Mouse (Mus musculus): ENCODE data around the gene Gins2. TPM values are rescaled to one million over a fixed set of nuclear protein-coding genes. Genes with fewer than 3 reads are reported as not detected.

The Gins2 gene
- polyA plus RNA-seq, 1 experiment from 2014 or later = 28.6 TPM

GRCm38 (mm10) chr8:120530954-120531656 is 58.0 kb downstream of the Gins2 start:
- no peak for ATAC-seq
- ChIA-PET POLR2A (interaction anchor here (0.6 kb wide), 1 partner anchor 17 kb away, joined by 5 read pairs; no protein-coding TSS in a partner anchor), CTCF (interaction anchor here (1.4 to 1.6 kb wide), 2 partner anchors 18 to 231 kb away, joined by 3 read pairs; no protein-coding TSS in a partner anchor)
- no peak for TF ChIP-seq CTCF (IDR thresholded peaks at IDR 0.05)
- no peaks in the 10 kb centered on the region for H3K27me3 ChIP-seq
- in situ Hi-C loops (cut with MboI; ENCODE audit: low pct_unique_long_range_greater_than_20kb) = no loop called here
- no peak for DNase-seq (ENCODE audit: low read depth, low spot score)

GRCm38 (mm10) chr8:120529226-120529625 is 59.9 kb downstream of the Gins2 start:
- DNase-seq (ENCODE audit: low read depth, low spot score) (no peak), ATAC-seq (no peak)
- H3K27me3 ChIP-seq = no peaks in the 10 kb centered on the region
- in situ Hi-C loops (cut with MboI; ENCODE audit: low pct_unique_long_range_greater_than_20kb) = no loop called here
- POLR2A ChIA-PET = interaction anchor here (0.9 kb wide), 1 partner anchor 24 kb away, joined by 4 read pairs; no protein-coding TSS in a partner anchor
- CTCF ChIA-PET = interaction anchor here (1.5 kb wide), 1 partner anchor 9 kb away, joined by 3 read pairs; no protein-coding TSS in a partner anchor
- TF ChIP-seq CTCF (IDR thresholded peaks at IDR 0.05) = no peak

Other genes starting within 250 kb of the Gins2 start
- gene 1190005I06Rik, start 58.3 kb upstream of the Gins2 start, polyA plus RNA-seq (2021) = 3.7 TPM
- 1.4 TPM for gene Gm27021, start 78.8 kb upstream of the Gins2 start, polyA plus RNA-seq (2021)
- gene Cox4i1, start 78.9 kb upstream of the Gins2 start, polyA plus RNA-seq (2021) = 1,640 TPM
- gene Emc8, start 79.3 kb upstream of the Gins2 start, polyA plus RNA-seq (2021) = 106 TPM
- 0.44 TPM for gene Irf8, start 147.1 kb upstream of the Gins2 start, polyA plus RNA-seq (2021)

Measured in Patski (cell line).